Mouse (Mus musculus): Measurements from ENCODE around the gene Pik3r1. TPM values are rescaled to one million over a fixed set of nuclear protein-coding genes. Genes with fewer than 3 reads are reported as not detected.

The Pik3r1 gene
- total RNA-seq, 4 experiments from 2014 or later = 17.8 to 64.2 (median 20.3) TPM

DNA sequence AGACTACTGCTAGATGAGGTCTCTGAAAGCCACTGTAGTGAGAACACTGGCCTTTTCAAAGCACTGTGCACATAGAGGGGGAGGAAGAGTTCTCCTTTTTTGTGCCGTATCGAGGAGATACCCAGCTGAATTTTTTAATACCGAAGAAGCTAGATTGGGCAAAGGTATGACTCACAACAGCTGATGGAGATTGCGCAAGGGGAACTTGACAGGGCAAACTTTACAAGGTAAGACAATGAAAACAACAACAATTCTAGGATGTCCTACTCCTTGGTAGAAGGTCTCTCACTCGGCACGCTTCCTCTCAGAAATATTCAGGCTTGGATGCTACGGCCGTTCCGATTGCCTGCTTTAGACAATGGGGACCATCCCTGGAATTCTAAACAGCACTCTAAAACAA is 55.9 kb downstream of the Pik3r1 start:
- no peak for DNase-seq (ENCODE audit: low spot score in 2 of 2)

DNA sequence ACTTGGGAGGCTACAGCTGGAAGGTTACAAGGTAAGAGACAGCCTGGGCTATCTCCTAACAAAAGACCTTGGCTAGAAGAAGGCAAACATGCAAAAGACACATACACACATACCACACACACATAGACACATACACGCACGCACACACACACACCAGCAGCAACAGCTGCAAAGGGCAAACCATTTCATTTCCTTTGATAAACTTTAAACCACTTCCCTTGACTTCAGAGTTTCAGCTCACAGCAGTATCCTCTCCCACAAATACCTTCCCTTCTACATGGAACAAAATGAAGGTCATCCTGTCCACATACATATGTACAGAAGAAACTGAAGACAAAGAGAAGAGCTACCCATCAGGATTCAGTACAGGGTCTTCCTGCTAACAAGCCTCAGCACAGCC is 56.7 kb downstream of the Pik3r1 start:
- no peak for DNase-seq (ENCODE audit: low spot score in 2 of 2)

DNA sequence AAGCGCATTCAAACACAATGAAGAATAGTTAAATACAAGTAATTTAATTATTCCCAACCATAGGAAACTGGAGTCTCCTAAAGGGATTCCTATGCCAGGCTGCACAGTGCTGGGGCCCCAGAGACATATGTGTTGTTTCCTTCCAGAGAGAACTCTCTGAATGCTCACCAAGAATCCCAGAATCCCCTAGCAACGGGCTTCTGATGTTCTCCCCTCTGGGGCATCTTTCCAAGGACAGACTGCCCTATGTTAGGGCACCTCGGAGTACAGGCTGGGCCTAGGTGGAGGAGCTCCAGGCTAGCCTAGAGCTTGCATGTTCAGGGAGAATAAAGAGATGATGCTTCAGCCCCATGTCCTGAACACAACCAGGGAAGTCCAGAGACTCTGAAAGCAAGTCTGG is 58.2 kb downstream of the Pik3r1 start:
- DNase-seq (ENCODE audit: low spot score in 2 of 2) = no peak

DNA sequence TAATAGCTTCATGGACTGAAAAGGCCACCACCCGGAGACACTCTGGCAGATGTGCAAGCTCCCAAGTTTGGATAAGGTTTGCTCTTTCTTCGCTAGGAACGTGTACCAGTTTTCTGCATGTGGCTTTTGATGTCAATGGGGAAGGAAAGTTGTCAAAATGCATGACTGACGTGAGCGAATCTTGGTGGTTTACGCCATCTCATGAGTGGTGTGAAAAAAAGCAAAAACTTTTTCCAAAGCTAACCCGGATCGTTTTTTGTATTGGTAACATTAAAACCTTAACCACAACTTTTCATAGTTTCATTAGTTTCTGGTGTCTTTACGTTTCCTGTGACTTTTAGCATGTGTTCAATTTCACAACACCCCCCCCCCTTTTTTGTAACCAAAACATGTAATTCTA is 60.8 kb downstream of the Pik3r1 start:
- no peak for DNase-seq (ENCODE audit: low spot score in 2 of 2)

DNA sequence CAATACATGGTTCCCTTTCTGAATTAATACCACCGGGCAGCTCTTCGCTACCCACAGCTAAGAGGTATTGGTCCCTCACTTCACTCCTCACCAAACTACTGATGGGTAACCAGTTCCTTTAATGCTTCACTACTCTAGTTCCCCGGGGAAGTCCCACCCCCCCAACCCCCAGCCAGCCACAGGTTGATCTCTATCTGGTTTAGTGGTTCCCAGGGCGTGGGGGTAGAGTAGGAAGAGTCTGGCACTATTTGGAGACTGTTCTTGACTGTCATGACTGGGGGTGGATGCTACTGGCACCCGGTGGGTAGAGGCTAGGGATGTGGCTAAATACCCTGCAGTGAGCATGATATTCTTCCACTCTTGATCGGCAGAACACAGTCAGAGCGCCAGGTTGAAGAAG is 61.6 kb downstream of the Pik3r1 start:
- no peak for DNase-seq (ENCODE audit: low spot score in 2 of 2)

DNA sequence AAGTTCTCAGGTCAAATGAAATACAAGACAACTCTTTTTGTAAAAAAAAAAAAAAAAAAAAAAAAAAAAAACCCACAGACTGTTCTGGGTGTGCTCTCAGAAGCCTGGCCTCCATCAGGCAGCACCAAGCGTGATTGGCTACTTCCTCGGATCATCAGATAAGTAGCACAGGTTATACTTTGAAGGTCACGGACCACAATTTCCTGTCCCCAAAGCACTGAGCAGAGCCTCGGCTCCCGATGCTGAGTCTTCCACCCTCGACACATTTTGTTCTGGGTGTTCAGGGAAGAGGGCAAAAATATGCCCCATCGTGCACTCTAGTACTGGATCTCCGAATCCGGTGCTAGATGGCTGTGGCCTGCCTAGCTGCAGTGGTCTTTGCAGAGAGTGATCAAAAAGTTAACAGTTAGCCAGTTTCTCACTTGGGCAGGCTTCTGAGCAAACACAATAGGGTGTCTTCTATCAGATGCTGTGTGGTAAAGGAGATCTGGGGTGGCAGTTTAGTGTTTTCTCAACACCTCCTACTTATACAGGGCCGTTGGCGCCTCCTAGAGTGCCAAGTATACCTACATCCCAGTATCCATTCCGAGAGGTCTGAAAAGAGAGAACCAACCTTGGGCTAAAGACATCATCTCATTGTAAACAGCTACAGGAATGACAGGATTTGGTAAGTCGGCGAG is 65.8 kb downstream of the Pik3r1 start:
- no peak for DNase-seq (ENCODE audit: low spot score in 2 of 2)

DNA sequence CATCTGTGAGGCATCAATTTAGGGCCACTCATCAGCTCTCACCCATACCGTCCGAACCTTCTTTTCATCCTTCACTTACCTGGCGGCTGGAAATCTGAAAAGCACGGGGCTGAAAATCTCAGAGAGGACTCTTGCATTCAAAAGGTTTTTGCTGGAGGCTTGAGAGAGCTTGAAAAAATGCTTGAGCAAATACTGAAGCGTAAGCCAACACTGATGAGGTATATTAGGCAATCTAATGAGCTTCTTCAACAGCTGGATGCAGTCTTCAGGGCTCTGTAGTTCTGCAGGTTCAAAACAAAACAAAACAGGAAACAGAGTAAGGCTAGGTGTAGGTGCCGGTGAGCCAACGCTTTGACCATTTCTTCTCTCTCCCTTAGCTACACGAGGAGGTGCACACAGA is 66.4 kb downstream of the Pik3r1 start:
- DNase-seq (ENCODE audit: low spot score in 2 of 2) = no peak

DNA sequence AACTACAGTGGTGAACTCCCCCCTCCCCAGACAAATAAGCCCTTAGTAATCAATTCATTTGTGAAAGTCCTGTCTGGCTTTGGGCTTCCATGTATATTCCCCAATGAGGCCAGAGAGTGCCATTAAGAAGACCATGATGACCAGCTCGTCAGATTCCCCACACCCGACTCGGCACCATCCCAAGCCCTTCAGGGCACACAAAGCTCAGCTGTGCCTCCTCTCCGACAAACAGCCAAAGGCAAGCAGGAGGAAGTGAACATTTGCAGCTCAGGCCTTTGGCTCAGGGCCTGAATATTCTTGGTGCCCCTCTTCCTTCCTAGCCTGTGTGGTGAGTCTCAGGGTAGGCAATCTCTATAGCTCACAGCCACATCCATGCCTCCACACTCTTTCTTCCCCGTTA is 68.3 kb downstream of the Pik3r1 start:
- no peak for DNase-seq (ENCODE audit: low spot score in 2 of 2)

DNA sequence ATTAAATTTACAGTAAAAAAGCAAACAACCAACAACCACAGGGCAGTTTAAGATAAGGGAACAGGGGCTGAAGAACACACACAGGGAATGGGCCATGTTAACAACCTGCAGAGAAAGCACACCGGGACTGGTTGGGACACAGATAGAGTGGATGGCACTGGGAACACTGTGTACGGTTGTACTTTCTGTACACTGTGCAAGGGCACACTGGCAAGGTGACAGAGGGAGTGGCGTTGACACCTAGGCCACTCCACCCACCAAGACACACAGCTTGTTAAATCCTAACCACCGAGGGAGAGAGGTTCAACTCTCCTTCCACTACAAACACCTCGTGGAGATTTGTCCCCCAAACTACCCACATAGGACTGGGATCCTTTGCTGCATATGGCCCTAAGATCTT is 70.1 kb downstream of the Pik3r1 start:
- DNase-seq (ENCODE audit: low spot score in 2 of 2) = no peak

DNA sequence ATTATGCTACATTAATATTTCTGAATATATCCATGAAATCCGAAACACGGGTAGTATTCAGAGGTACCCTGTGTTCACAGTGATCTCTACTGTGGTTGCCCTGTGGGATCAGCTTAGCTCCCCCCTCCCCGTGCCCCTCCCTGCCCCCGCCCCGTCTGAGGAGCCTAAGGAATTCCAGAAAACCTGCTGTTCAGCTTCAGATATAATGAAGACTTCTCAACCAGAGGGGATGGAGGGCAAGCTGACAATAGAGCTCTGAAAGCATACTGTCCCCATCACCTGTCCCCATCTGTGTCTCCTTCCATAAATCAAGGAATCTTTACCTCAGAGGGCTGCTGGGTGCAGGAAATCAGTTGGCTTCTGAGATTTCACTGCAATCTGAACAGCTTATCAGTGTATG is 70.6 kb downstream of the Pik3r1 start:
- no peak for DNase-seq (ENCODE audit: low spot score in 2 of 2)

DNA sequence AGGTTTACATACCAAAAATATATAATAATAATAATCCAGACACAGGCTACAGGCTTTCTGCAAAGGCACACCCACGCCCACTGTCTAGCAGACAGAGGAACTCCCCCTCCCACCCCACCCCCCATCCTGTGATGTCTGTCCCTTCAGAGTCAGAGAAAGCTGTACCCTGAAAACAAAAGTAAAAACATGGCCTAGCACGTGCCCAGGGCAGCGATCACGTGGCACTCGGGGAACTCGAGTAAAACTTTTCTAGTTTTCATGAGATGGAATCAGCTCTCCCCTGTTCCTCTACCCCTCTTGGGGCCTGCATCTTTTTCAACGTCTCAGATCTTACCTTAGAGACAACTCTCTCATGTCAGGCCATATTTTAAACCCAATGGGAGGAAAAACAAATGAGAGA is 71.2 kb downstream of the Pik3r1 start:
- DNase-seq (ENCODE audit: low spot score in 2 of 2) = no peak

DNA sequence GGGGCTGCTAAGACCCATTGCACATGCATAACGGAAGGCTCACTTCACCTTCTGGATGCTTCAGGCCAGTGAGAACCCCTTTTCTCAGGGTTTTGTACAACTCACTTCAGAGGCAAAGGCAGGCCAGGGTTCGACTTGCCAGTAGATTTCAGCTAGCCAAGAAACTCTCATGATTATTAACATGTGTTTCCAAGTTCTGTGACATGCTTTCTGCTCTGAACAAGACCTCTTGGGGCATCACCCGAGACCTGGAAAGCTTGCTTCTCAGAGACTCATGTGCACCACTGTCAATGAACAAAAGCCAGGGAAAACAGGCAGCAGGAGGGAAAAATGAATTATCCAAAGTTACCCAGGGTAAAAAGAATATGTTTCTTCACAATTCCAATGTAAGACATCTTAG is 71.7 kb downstream of the Pik3r1 start:
- DNase-seq (ENCODE audit: low spot score in 2 of 2) = no peak

DNA sequence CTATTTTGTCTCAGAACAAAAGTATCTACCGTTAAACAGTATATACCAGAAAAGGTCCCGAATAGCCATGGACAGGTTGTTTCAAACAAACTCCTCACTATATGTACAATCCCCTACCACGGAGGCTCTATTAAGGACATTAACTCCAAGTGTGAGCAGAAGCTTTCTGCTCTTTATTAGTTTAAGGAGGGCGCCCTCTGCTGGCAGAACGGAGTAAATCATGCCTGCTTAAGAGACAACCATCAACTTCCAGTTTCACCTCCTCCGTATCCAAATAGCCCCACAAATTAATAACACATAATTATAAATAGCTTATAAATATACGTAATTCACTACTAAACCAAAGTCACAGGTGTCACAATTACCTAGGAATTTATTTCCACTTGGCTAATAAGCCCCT is 72.1 kb downstream of the Pik3r1 start:
- DNase-seq (ENCODE audit: low spot score in 2 of 2) = peak; percentile 77 to 79

DNA sequence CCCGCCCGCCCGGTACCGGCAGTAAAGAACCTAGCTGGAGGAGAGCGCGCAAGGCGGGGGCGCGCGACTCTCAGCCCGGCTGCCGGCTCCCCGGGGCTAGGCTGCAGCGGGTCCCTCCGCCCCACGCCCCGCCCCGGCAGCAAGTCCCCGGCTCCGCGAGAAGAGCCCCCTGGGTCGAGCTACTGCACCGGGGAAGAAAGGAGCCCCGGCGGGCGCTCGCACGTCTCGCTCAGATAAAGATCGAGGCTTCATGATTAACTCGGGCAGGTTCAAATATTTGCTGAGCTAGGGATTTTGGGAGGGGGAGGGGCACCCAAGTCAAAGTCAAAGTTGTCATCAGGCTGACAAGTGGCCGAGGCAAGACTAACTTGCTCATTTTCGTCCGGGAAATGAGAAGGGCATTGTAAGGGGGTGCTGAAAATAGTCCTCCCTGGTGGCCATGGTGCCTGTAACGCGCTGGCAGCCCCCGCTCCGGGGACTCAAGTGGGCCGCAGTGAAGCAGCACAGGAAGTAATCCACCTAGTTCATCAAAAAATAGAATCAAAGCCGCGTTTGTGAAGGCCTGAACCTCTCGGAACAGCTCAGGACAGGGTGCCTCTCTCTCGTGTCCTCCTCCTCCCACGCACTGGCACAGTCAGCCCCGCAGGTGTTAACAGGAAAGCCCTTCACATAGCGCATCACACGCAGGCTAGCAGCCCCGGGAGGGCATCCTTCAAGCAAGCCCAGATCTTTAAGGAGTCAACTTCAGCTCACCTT is 73.3 kb downstream of the Pik3r1 start:
- DNase-seq (ENCODE audit: low spot score in 2 of 2) = peak; percentile 17 to 27

DNA sequence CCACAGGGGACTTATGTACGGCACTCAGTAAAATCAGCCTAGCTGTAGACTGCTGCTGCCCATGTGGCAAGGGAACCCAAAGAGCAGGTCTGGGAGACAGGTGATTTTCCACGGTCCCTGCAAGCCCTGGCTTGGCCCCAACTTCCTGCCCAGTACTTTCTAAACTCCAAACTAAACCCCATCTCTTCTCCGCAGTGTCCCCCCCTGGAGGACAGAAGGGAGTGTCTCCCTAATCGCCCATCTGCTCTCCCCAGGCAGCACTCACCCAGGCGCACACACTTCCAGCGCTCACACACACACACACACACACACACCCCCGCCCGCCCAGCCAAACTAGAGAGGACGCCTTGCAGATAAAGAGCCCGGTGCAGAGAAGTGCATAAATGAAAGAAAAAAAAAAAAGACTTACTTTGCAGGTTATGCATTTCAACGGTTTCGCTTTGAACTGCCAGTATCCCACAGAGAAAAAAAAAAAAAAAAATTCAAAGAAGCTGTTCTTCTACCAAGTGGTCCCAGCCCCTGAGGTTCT is 74.0 kb downstream of the Pik3r1 start:
- peak; percentile 49 to 58 for DNase-seq (ENCODE audit: low spot score in 2 of 2)

DNA sequence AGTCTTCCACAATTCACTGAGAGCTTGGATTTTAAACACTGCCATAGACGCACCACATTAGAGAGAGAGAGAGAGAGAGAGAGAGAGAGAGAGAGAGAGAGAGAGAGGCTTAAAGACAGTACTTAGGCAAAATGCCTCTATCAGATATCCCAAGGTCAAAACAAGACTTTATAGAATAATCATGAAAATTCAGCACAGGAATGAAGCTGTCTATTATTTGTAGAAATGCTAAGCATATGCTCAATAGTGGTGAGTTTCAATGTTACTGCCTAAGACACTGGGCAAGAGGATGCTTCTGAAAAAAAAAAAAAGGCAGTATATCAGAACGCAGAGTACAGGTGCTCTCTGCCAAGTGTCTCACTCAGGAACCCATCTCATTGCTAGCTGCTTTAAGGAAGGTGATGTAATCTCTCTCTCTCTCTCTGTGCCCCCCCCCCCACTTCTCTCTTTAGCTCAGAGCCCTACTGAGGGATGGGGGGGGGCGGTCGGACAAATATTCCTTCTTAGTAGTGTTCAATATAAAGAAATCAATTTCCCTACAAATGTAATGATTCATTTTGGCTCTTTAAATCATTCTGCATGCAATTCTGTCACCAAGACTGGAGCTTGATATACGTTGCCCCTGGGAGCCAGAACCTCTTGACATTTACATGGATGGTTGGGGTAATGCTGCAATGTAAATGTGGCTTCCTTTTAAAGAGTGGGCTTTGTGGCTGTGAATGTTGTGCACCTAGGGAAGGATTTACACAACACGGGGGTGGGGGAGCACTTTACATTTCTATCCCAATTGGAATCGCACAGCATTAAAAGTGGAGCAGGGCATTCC is 74.9 kb downstream of the Pik3r1 start:
- no peak for DNase-seq (ENCODE audit: low spot score in 2 of 2)

DNA sequence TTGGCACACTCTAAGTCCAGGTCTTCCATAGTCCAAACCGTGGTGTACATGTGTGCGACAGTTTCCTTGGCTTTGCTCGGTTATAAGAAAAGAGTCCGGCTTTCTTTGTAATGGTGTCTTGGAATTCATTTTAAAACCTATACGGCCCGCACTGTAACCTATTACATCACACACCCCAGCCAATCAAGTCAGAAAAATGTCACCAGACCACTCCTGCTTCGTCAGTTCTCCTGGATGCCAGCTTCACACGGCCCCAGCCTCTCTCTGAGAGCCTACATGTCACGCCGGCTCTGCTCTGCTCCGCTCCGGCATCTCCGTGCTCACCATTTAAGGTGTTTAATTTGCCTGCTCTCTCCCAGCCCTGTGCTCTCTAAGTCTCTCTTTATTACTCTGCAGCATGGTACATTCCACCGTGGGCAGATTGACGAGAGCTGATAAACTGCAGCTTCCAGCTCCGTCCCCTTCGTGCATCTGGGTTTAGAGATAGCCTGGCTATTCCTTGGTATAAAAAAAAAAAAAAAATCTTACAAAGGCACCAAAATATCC is 75.7 kb downstream of the Pik3r1 start:
- DNase-seq (ENCODE audit: low spot score in 2 of 2) = no peak

DNA sequence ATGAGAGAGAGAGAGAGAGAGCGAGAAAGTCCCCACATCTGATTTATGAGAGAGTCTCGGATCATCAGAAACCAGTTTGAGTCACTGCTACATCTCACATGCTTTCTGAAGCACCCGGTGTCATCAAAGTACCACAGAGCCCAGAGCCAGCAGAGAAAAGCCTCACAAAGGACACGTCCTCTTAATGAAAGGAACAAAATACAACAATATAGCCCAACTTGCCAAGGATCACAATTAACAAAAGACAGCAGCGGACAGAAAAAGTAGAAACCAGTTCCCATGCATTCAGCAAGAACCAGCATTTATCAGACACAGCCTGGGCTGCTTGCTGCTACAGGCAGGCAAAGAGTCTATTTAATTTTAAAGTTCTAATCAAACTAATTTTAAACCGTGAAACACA is 76.3 kb downstream of the Pik3r1 start:
- no peak for DNase-seq (ENCODE audit: low spot score in 2 of 2)

DNA sequence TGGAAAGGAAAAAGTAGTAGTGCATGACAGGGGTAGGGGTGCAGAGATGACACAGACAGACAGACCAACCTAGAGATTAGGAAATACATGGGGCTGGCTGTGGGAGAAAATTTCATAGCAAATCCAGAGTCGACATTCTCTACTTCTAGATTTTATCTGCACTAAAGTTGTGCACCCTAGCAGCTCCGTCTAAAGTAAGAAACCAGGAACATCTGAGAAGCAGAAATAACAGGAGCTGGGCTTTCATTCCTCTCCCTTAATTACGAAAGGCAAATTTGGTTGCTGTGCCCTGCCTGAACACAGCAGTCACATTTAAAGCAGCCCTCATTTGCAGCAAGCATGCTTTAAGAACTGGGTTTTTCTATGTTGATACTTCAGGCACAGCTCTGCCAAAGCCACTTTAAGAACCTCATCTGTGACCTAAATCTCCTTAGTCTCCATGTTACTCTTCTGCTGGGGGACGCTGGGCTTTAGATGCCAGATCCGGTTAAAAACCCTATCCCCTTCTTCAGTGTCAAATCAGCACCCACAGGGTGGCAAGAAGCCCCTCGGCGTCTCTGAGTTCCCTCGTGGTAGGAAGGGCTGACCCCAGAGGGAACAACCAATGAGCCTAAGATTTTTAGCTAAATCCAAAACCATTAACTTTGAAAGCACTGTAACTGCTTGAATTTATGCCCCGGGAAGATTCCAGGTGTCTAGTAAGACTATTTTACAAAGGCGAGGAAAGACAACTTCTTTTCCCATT is 76.9 kb downstream of the Pik3r1 start:
- no peak for DNase-seq (ENCODE audit: low spot score in 2 of 2)

DNA sequence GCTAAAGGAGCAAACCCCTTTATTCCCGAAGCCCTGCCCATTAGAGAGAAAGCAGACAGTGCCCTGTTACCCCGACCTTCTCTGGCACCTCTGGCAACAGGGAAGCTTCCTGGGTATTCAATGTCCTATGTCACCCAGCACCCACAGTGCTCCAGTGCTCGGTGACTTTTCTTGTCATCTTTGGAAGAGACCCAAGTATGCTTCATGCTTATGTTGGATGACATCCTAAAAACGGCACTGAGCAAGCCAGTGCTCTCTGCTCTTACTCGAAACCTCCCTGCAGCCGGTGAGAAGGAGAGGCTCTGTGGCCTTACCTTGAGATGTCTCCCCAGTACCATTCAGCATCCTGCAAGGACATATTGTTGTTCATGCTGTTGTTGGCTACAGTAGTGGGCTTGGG is 77.8 kb downstream of the Pik3r1 start:
- DNase-seq (ENCODE audit: low spot score in 2 of 2) = no peak

DNA sequence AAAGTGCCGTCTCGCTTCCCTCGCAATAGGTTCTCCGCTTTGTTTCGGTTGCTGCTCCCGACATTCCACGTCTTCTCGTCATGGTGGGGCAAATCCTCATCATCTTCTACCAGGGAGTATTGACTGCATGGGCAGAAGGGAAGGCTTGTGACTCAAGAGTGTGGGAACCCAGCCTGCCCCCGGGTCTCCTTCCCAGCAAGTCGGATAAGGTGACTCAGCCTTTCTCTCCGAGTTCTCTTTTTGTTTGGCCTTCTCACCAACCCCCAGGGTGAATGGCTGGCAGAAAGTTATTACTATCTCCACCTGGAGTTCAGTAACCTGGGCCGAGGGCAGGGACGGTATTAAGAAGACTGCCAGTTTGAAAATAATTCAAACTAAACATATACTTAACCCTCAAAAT is 81.8 kb downstream of the Pik3r1 start:
- no peak for DNase-seq (ENCODE audit: low spot score in 2 of 2)

All from gastrocnemius, adult 8-10 months (tissue).